Mouse (Mus musculus): ENCODE results near the gene Ajap1.

Gene Ajap1

DNA sequence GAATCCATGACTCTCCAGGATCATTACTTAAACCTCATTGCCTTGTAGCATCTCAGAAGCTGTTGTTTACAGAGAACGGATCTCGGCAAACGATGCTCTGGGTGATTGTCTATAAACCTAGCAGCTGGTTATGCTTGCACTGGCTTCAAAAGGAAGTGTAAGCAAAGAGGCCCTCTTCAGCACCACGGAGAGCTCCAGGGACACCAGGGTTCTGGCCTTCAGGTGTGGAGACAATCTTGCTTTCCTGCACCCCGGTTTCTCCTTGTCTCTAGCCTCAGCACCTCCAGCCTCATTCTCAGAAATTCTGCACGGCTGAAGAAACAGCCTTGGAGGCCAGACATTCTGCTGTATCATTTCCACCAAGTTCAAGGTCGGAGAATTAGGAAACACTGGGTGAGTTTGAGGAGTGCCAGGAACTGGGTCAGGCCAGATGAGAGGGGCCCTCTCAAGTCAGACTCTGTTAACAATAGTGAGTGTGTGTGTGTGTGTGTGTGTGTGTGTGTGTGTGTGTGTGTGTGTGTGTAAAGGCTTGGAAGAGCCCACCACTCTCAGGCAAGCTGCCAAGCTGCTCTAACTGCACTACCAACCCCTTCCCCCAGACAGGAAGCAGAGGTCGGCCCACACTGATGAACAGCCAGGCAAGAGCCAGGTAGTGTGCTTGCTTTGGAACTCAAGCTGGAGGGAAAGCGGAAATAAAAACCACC lies 124.9 kb downstream of the Ajap1 start:
- DNase-seq (ENCODE audit: low spot score in 2 of 2): no peak

DNA sequence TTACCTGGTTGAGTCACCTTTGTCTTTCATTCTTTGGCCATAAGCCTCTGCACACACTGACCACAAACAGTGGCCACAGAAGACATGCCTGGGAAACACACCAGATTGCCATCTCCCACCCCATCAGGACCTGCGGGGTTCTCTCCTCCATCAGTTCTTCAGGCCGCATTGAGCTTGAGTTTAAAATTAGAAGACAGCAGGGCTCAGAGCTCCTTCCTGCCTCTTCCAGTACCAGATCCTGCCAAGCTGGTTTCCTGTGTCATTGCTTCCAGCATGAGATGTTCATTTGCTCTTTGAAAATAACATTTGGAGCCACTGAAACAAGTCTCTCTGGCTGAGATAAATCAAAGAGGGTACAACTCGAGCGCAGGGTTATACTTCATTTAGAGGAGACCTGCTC lies 126.4 kb downstream of the Ajap1 start:
- DNase-seq (ENCODE audit: low spot score in 2 of 2): no peak

DNA sequence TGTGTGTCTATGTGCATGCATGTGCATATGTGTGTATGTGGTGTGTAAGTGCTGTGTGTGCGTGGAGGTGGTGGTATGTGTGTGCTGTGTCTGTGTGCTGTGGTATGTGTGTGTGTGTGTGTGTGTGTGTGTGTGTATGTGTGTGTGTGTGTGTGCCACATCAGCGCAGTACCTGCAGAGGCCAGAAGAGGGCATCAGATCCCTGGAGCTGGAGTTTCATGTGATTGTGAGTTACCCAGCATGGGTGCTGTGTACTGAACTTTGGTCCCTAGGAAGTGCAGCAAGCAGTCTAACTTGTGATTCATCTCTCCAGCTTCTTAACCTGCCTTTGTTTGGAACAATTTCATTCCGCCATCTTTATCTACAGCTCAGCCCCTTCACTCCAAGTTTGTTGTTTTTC lies 137.6 kb downstream of the Ajap1 start:
- DNase-seq (ENCODE audit: low spot score in 2 of 2): no peak

DNA sequence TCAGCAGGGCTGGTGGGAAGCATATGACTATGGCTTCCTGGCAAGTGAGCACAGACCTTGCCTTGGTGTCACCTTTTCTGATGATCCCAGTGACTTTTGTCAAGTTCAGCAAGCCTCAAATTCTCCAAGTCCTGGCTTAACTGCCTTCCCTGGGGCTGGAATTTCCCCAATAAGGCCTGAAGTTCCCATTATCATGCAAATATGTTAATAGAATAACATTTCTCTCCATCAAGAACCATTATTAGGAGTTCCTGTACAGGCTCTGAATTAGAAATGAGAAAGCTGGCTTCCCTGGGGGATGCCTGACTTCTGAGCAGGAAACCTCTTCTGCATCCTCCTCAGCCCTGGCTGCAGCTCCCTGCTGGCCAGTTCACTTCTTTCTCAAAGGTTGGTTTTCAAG lies 141.7 kb downstream of the Ajap1 start:
- no peak for DNase-seq (ENCODE audit: low spot score in 2 of 2)

DNA sequence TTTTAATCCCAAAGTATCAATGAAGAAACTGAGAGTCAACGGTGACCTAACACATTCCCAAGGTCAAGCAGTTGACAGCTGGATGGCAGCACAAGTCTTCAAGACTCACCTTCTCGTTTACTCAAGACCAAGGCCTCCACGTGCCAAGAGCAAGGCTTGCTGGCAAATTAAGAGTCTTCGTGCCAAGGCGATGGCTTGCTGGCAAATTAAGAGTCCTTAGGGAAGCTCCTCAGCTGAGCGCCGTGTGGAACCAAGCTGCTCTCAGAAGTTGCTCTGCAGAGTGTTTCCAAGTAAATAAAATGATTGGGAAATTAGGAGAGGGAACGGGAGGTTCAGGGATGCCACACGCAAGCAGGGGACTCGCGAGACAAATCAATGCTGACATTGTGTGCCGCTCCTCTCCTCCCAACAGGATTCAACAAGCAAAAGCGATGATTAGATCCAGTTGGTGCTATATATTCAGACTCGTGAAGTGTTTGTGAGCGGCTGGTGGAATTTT lies 147.3 kb downstream of the Ajap1 start:
- no peak for DNase-seq (ENCODE audit: low spot score in 2 of 2)

DNA sequence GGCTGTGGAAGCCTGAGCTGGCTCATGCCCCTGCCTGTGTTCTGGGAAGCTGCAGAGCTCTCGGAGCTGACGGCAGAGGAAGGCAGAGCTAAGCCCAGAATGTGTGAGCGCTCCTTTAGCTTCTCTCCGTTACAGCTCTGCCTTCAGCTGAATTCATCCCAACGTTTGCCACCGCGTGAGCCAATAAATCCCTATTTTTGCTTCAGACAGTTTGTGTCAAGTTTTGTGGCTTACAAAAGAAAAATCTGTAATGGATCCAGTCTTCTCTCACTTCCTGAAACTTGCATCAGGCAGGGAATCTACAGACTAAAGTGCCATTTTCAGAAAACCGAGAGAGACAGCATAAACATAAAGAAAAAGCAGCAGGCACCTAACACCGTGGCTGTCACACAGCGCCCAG lies 154.8 kb downstream of the Ajap1 start:
- DNase-seq (ENCODE audit: low spot score in 2 of 2): no peak
